Mouse (Mus musculus) gonadal fat pad, adult 2 months (tissue): ENCODE results near the gene Vamp1. TPM values are rescaled to one million over a fixed set of nuclear protein-coding genes. Genes with fewer than 3 reads are reported as not detected.

Experiments used
- DNase-seq: peaks from one replicate; pipeline ENCODE4 v3.0.0-alpha.2; 2012; ENCODE audit warnings: low read depth
- polyA plus RNA-seq: library from polyadenylated mRNA; depleted of rRNA; stranded (reverse); fragments of >200 nt; gene quantifications from 2 replicates; pipeline ENCODE4 v1.2.3, GENCODE M21; 2012

The Vamp1 gene
- polyA plus RNA-seq, 1 experiment, result 39.4 TPM

- DNase-seq, result no peak
Observed at GRCm38 (mm10) chr6:125213129-125213528, 2.2 kb upstream of the Vamp1 start.

DNA sequence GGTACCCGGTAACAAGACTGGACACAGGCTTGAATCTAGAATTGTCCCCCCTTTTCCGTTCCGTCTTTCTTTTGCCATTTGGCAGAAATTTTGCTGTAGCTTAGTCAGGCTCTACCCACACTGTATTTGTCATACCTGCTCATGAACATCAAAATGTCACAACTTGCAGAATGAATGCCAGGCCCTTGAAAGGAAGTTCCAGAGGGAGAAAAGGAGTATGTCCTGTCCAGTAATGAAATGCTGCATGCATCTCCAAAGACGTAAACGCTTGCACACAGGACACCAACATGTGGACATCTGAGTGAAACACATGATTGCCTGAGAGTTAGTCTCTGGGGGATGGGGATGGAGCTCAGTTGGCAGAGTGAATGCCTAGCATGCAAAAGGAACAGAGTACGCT lies 1.6 kb upstream of the Vamp1 start:
- DNase-seq, result no peak

GRCm38 (mm10) chr6:125216898-125217297 lies 1.5 kb downstream of the Vamp1 start:
- DNase-seq, result no peak

DNA sequence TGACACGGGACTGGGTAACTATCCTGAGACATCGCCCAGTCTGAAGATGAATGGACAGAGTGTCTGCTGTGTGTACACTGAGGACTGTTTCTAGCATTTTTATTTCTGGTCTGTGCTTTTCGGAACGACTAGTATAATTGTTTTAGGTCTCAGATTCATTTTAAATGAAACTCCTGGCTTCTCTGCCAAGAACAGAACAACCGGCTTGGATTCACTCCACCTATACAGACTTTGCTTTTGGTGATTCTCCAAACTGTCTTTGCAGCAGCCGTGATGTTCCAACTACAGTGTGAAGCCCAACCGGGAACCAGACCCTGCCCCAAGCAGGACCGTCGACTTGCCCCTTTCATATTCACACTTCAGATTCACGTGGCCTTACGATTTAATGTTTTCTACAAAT lies 2.5 kb downstream of the Vamp1 start:
- no peak for DNase-seq

DNA sequence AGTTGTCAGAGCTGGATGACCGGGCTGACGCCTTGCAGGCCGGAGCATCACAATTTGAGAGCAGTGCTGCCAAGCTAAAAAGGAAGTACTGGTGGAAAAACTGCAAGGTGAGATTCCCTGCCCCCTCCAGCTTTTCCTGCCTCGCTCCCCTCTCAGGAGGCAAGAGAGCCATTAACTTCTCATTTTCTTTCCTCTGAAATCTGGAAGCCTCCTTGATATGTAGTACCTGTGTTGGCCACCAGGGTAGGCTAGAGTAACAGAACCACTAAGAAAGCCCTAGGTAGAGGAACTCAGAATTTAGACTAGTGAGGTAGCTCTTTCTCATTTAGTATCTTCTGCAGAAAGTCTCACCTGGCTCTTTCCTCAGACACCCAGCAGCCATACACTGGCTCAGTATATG lies 3.6 kb downstream of the Vamp1 start:
- no peak for DNase-seq

DNA sequence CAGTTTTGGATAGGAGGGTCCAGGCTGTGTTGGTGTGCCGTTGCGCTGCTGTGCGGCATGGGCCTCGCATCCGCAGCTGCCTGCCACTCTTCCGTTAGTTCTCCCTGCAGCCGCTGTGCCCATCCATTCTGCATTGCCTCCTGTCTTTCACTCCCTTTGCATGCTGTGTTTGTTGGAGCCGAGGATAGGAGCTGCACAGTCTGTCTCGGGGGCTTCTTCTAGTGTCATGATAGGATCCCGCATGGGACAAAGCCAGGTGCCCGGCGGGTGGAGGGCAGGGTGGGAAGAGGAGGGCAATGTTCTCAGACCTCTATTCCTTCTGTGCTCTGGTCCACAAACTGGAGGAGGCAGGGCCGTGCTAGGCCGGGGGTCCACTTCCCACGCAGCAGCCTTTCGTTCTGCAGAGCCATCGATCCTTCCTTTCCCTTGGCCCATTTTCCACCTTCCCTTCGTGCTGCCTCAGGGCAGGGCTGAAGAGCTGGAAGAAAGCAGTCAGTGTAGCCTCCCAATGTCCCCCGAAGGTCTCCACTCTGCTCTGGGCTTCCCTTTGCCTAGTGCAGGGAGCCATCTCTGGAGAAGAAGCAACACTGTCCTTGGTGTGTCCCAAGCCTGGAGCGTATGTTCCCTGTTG lies 5.9 kb downstream of the Vamp1 start:
- DNase-seq, result no peak

DNA sequence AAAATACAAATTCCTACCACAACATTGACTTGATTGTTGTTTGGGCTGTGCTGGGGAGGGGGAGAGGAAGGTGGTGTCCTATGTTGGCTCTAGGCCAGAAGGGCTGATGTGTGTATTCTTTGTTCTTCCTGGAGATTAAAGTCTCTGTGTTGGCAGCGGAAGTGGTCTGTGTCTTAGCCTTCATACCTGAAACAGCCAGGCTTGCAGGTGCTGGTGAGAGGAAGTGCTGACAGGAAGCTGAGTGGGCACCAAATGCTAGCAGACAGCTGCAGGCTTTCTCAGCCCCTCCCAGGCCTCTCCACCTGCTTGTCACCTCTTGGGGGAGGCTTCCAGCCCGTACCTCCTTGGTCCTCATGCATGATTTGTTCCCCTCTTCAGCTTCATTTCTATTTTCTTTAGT lies 6.8 kb downstream of the Vamp1 start:
- no peak for DNase-seq

DNA sequence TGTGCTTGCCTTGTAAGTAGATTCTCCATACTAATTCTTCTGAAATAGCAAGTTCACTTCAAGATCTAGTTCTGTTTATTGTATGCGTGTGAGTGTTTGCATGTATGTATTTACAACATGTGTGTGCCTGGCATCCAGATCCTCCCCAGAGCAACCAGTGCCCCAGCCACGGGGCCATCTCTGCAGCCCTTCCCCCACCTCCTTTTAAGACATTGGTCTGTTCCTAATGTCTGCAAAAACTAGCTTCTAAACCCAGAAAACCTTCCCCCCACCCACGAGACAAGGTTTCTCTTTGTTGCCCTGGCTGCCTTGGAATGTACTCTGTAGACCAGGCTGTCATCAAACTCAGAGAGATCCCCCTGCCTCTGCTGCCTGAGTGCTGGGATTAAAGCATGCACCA lies 7.2 kb downstream of the Vamp1 start:
- DNase-seq, result no peak

- DNase-seq, result no peak
Observed at GRCm38 (mm10) chr6:125225518-125226115, 10.3 kb downstream of the Vamp1 start.

GRCm38 (mm10) chr6:125230571-125230970 lies 15.2 kb downstream of the Vamp1 start:
- DNase-seq, result no peak

DNA sequence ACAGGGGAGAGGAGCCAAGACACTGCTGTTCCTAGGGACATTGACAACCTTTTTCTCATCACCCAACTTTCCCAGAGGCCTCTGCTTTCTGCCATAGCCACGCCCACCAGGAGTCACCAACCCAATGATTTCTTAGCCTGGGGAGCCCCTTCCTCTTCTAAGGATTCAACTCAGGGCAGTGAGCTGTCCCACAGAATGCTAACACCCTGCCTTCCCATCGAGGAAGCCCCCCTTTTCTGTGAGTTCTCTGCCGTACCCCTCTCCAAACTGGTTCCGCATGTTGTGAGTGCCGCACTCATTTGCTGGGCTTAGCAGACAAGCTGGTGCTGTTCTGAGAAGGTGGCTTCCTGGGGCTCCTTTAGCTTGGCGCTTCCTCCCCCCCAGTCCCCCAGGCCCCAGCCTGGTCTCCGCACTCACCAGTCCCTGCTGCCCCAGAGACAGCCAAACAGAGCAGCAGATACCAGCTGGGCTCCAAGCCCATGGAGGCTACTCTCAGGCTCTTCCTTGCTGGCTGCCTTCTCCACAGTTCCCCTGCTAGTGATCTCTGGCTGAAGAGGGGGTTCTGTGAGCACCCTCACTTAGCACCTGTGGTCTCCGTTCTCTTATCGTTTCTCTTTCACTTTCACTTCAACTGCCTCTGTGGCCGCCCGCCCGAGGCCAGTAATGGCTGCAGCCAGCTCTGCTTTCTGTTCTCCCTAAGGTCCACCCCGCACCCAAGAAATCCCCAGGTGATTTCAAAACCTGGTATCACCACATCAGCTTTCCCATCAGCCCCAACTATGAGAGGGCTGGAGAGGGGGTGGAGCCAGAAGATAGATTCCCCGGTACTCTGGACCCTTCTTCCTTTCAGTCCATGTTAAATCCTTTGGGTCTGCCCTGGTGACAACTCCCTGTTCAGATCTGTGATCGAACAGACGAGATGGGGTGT lies 16.0 kb downstream of the Vamp1 start, which contains the start of gene Tapbpl:
Gene Tapbpl (minus strand): TSS at position 744 of the 928 bp plus-strand sequence.
- no peak for DNase-seq

- DNase-seq, result no peak
Observed at GRCm38 (mm10) chr6:125232045-125232437, 16.7 kb downstream of the Vamp1 start.

- DNase-seq, result no peak
Observed at GRCm38 (mm10) chr6:125232516-125232915, 17.2 kb downstream of the Vamp1 start.

- DNase-seq, result no peak
Observed at GRCm38 (mm10) chr6:125233816-125234519, 18.6 kb downstream of the Vamp1 start.

DNA sequence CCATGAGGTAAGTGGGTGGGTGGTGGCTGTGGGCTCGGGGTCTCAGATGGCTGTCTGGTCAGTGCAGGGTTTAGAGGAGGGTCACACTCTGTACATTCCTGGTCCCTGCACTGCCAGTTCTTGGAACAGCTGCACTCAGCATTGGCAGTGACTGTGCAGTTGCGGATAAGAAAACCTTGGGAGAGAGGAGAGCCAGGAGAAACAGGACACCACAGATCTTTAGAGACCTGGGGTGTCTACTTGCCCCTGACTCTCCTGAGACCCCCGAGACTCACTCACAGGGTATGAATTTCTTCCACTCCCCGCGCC lies 19.1 kb downstream of the Vamp1 start:
- no peak for DNase-seq

DNA sequence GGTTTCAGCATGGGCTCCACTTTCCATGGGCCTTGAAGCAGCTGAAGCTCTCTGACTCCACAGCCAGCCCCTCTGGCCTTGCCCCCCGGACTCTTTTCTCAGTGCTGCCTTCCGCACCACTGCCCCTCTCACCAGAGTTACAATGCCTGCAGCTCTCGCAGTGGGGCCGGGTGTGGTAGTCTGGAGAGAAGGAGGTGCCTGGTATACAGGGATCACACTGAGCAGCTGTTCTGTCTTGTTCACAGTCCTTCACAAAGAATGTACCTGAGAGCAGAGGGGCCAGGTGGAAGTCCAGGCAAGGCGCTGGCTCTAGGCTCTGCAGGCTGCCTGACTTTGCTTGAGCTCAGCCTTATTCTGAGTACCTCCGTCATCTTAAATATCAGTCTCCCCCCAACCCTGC lies 21.0 kb downstream of the Vamp1 start:
- DNase-seq, result no peak

DNA sequence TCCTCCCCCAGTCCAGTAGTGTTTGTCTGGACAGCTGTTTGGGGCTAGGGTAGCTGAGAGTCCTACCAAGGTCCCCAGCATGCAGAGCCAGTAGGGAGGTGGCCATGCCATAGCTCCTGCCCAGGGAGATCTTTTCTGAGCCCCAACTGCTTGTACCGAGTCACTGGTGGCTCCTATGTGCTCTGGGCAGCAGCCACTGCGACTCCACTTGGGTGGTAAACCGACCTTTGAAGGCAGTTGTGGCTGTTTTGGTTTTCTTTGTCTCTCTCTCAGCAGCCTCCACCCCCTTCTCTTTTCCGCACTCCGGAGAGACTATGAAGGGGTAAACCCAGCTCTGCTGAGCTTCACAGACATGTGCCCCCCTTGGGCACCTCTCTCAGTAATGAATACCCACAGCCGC lies 21.4 kb downstream of the Vamp1 start, which contains the start of gene Cd27:
Gene Cd27 (minus strand): TSS at position 229 of the 400 bp plus-strand sequence.
- DNase-seq, result no peak

- no peak for DNase-seq
Observed at GRCm38 (mm10) chr6:125237421-125237820, 22.1 kb downstream of the Vamp1 start.

- DNase-seq, result no peak
Observed at GRCm38 (mm10) chr6:125238396-125238795, 23.0 kb downstream of the Vamp1 start.

- no peak for DNase-seq
Observed at GRCm38 (mm10) chr6:125239547-125239946, 24.2 kb downstream of the Vamp1 start.

DNA sequence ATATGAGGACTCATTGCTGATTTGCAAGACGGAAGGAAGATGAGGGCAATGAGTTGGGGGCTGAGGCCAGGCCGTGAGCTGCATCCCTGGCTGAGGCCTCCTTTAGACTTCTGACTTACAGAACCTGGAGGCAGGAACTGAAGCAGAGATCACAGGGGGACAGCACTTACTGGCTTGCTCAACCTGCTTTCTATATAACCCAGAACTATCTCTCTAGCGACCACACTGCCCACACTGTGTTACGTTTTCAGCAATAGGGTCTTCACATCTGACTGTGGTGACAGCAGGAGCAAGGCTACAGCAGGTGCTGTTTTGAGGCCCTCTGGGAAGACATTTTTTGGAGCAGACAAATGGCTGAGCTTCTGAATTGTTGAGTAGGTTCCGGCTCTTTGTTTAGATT lies 25.3 kb downstream of the Vamp1 start:
- no peak for DNase-seq

DNA sequence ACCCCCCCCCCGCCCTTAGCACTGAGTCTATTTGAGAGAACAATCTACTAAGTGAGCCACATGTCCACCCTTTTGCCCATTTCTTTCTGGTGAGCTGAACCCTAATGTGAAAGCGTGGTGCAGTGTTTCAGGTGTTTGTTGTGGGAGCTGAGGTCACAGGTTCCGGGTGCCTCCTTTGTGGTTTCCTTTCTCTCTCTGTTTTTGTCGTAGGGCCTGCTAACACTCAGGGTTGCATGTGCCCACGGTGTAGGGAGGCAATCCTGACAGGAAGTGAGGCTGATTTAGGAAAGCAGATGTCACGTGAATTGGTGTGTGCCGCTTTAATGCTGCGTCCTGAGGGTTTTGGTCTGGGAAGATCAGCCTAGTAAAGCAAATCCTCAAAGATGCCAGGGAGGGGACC lies 26.2 kb downstream of the Vamp1 start:
- no peak for DNase-seq
